16 mouse cellular contexts compared by ENCODE assay signal in genomic region chr8:119295477-119295876, GRCm38 (mm10). TPM values are rescaled to one million over a fixed set of nuclear protein-coding genes. Genes with fewer than 3 reads are reported as not detected.
A peak's percentile ranks its signal among the peaks of the same experiment; 100 is the strongest.
DNase-seq lines count a peak whose midpoint lies in the region; TF ChIP-seq lines count a peak whose summit lies in the region.
"Had no signal": no experiment of that assay in that cellular context is flagged by ENCODE, and none has a peak within 500 bp of the region (broad histone marks: within the 10 kb centered on the region; RNA-seq: fewer than 3 reads in every experiment).

No protein-coding gene starts in this region.

- no peak overlapping the region for H3K9ac ChIP-seq in MEL (ENCODE audit: control insufficient read depth, low read depth, low read length, poor library complexity, severe bottlenecking)
- H3K9ac ChIP-seq: heart, embryonic 12.5 days; hindbrain, embryonic 15.5 days; neural tube, embryonic 12.5 days had no signal

- H3K27me3 ChIP-seq in MEL (ENCODE audit: control insufficient read depth in 1 of 2, insufficient read depth in 2 of 2, low read length in 2 of 2), result no peaks in the 10 kb centered on the region
- H3K27me3 ChIP-seq: heart, embryonic 12.5 days; hindbrain, embryonic 15.5 days; neural tube, embryonic 12.5 days had no signal

- no peak; a peak in 2 of 6 replicates for TF ChIP-seq CTCF in MEL (IDR thresholded peaks at IDR 0.05 in 2 of 3, conservative IDR thresholded peaks at IDR 0.05 in 1 of 3; ENCODE audit: control insufficient read depth in 1 of 3, insufficient read depth in 1 of 3, low read depth in 2 of 3, low read length in 3 of 3, poor library complexity in 1 of 3, severe bottlenecking in 1 of 3)

- DNase-seq in lung, postnatal 10 days, result peak; percentile 11
- DNase-seq in lung, postnatal 4 days, result no peak
- DNase-seq in MEL (ENCODE audit: low read depth, low spot score), result peak; percentile 5
- DNase-seq in retina, embryonic 14.5 days (ENCODE audit: low spot score), result peak; percentile 4
- DNase-seq in B cell, adult 2 months, result no peak
- no peak for DNase-seq in layer of hippocampus, postnatal 10 days (ENCODE audit: low spot score in 2 of 2)
- DNase-seq in layer of hippocampus, adult 8-10 months (ENCODE audit: low spot score in 2 of 2), result no peak
- DNase-seq: adrenal gland, postnatal 36 days; cerebellum, postnatal 10 days; gastrocnemius, postnatal 25 days; lung, postnatal 36 days had no signal

- no peak for TF ChIP-seq RAD21 in MEL (IDR thresholded peaks at IDR 0.05; ENCODE audit: low read depth, low read length)

- no peaks in the 10 kb centered on the region for H3K79me2 ChIP-seq in MEL (ENCODE audit: control insufficient read depth, insufficient read depth, low read length, poor library complexity)

- H3K9me3 ChIP-seq in MEL (replicated peaks; ENCODE audit: insufficient read depth, low read length), result no peaks in the 10 kb centered on the region
- H3K9me3 ChIP-seq: hindbrain, embryonic 15.5 days had no signal

- TF ChIP-seq POLR2A in MEL (IDR thresholded peaks at IDR 0.05; ENCODE audit: control insufficient read depth in 1 of 2, insufficient read depth in 1 of 2, low read depth in 1 of 2, low read length in 2 of 2, poor library complexity in 1 of 2), result no peak

- no peak overlapping the region for H3K27ac ChIP-seq in MEL (ENCODE audit: control insufficient read depth, low read depth, low read length)
- H3K27ac ChIP-seq: hindbrain, embryonic 15.5 days; kidney, postnatal 0 days; midbrain, embryonic 10.5 days; neural tube, embryonic 12.5 days had no signal

- no peaks in the 10 kb centered on the region for H3K4me1 ChIP-seq in MEL (ENCODE audit: control insufficient read depth in 1 of 2, insufficient read depth in 2 of 2, low read length in 2 of 2)
- H3K4me1 ChIP-seq: heart, embryonic 12.5 days; hindbrain, embryonic 15.5 days; midbrain, embryonic 10.5 days; neural tube, embryonic 12.5 days had no signal

- no peaks in the 10 kb centered on the region for H3K36me3 ChIP-seq in MEL (ENCODE audit: control insufficient read depth in 1 of 2, insufficient read depth in 2 of 2, low read length in 2 of 2)
- H3K36me3 ChIP-seq: hindbrain, embryonic 15.5 days; midbrain, embryonic 10.5 days; neural tube, embryonic 12.5 days had no signal

- H3K4me3 ChIP-seq in MEL (ENCODE audit: control insufficient read depth in 1 of 2, insufficient read depth in 1 of 2, low read depth in 2 of 2, low read length in 2 of 2), result no peak overlapping the region
- H3K4me3 ChIP-seq: heart, embryonic 12.5 days; hindbrain, embryonic 15.5 days; midbrain, embryonic 10.5 days; neural tube, embryonic 12.5 days had no signal

- no peak for TF ChIP-seq EP300 in MEL (IDR thresholded peaks at IDR 0.05; ENCODE audit: low read depth in 1 of 2, low read length in 2 of 2)

TF ChIP-seq in MEL, 35 proteins besides CTCF, POLR2A, EP300 and RAD21:
- TF ChIP-seq NRF1 (IDR thresholded peaks at IDR 0.05; ENCODE audit: insufficient read depth, low read depth, low read length, poor library complexity, severe bottlenecking) (no peak), TCF12 (IDR thresholded peaks at IDR 0.05; ENCODE audit: low read depth, low read length) (no peak), UBTF (IDR thresholded peaks at IDR 0.05; ENCODE audit: borderline replicate concordance, insufficient read depth, low read depth, low read length) (no peak), MAFK (IDR thresholded peaks at IDR 0.05; ENCODE audit: borderline replicate concordance, low read depth, low read length) (no peak), MXI1 (IDR thresholded peaks at IDR 0.05; ENCODE audit: low read depth, low read length) (no peak), MEF2A (IDR thresholded peaks at IDR 0.05; ENCODE audit: extremely low read depth, insufficient replicate concordance, low read depth, low read length, poor library complexity, severe bottlenecking) (no peak), CHD2 (IDR thresholded peaks at IDR 0.05; ENCODE audit: low read length) (no peak), KAT2A (conservative IDR thresholded peaks at IDR 0.05; ENCODE audit: low read depth, low read length) (no peak), NELFE (IDR thresholded peaks at IDR 0.05; ENCODE audit: low read depth, low read length) (no peak), POLR2AphosphoS2 (IDR thresholded peaks at IDR 0.05; ENCODE audit: low read length) (no peak), CHD1 (IDR thresholded peaks at IDR 0.05; ENCODE audit: low read depth, low read length) (no peak), USF1 (IDR thresholded peaks at IDR 0.05; ENCODE audit: low read depth, low read length) (no peak), ETS1 (IDR thresholded peaks at IDR 0.05; ENCODE audit: low read depth, low read length) (no peak), E2F4 (IDR thresholded peaks at IDR 0.05; ENCODE audit: borderline replicate concordance, low read depth, low read length) (no peak), ZC3H11A (IDR thresholded peaks at IDR 0.05; ENCODE audit: low read depth, low read length) (no peak), GABPA (IDR thresholded peaks at IDR 0.05; ENCODE audit: low read depth, low read length) (no peak), TBP (IDR thresholded peaks at IDR 0.05; ENCODE audit: low read depth, low read length) (no peak), MYC (IDR thresholded peaks at IDR 0.05; ENCODE audit: low read depth, low read length) (no peak)

RNA-seq across cellular contexts. Expression of gene Hsbp1, which starts 48.8 kb away (rescaled TPM):
- total RNA-seq in MEL (2012; rRNA removed), result 91.8 and 109 TPM in 2 replicates
- polyA plus RNA-seq in MEL (2012; ENCODE audit: insufficient read depth in 1 of 2, insufficient read length in 2 of 2, low read depth in 1 of 2, low replicate concordance in 2 of 2, missing spikeins in 1 of 2), result 100 to 1,000 TPM in 1 of 2 experiments, not detected in 1; 128 TPM
- 100 to 1,000 TPM; 561 to 593 TPM for total RNA-seq in layer of hippocampus, postnatal 10 days (2021)
- 100 to 1,000 TPM; 307 to 316 (median 311) TPM for total RNA-seq in layer of hippocampus, adult 8-10 months (2022)

Comparison
In these comparisons a context has a peak if more than half of its experiments do, and no peak if none do; other contexts are left out.
1. DNase-seq: peak in lung, postnatal 10 days (single experiment), MEL (single experiment) and retina, embryonic 14.5 days (single experiment); none in lung, postnatal 4 days (0 of 2), B cell, adult 2 months (0 of 2), layer of hippocampus, postnatal 10 days (0 of 2) and layer of hippocampus, adult 8-10 months (0 of 2).